Mouse (Mus musculus) hindlimb bud, embryonic 11.5 days (tissue): Measurements from ENCODE around the gene Afdn.

ENCODE experiments used
- DNase-seq: peaks from one replicate; pipeline ENCODE4 v3.0.0-alpha.2; 2012; ENCODE audit warnings: low read depth, low spot score; ENCODE audit errors: extremely low spot score

Afdn gene

GRCm38 (mm10) chr17:13738121-13738776 lies 22.1 kb upstream of the Afdn start:
- DNase-seq, result no peak

GRCm38 (mm10) chr17:13738916-13739315 lies 21.4 kb upstream of the Afdn start:
- no peak for DNase-seq

- no peak for DNase-seq
Observed at GRCm38 (mm10) chr17:13739981-13740380, 20.4 kb upstream of the Afdn start.

- no peak for DNase-seq
Observed at GRCm38 (mm10) chr17:13740796-13741195, 19.5 kb upstream of the Afdn start.

- DNase-seq, result no peak
Observed at GRCm38 (mm10) chr17:13741611-13742010, 18.7 kb upstream of the Afdn start.

GRCm38 (mm10) chr17:13742334-13742733 lies 18.0 kb upstream of the Afdn start:
- no peak for DNase-seq

GRCm38 (mm10) chr17:13742941-13743708 lies 17.2 kb upstream of the Afdn start:
- no peak for DNase-seq

GRCm38 (mm10) chr17:13743709-13744079 lies 16.6 kb upstream of the Afdn start:
- no peak for DNase-seq

- no peak for DNase-seq
Observed at GRCm38 (mm10) chr17:13744219-13744618, 16.1 kb upstream of the Afdn start.

- DNase-seq, result no peak
Observed at GRCm38 (mm10) chr17:13744824-13745223, 15.5 kb upstream of the Afdn start.

- no peak for DNase-seq
Observed at GRCm38 (mm10) chr17:13745373-13745772, 15.0 kb upstream of the Afdn start.

GRCm38 (mm10) chr17:13746330-13746729 lies 14.0 kb upstream of the Afdn start:
- DNase-seq, result no peak

- DNase-seq, result no peak
Observed at GRCm38 (mm10) chr17:13747681-13748080, 12.7 kb upstream of the Afdn start.

- DNase-seq, result no peak
Observed at GRCm38 (mm10) chr17:13749027-13749426, 11.3 kb upstream of the Afdn start.

- DNase-seq, result no peak
Observed at GRCm38 (mm10) chr17:13753918-13754317, 6.4 kb upstream of the Afdn start.

- no peak for DNase-seq
Observed at GRCm38 (mm10) chr17:13754940-13755339, 5.4 kb upstream of the Afdn start.

- no peak for DNase-seq
Observed at GRCm38 (mm10) chr17:13758586-13758985, 1.8 kb upstream of the Afdn start.

GRCm38 (mm10) chr17:13759156-13759852 lies 1.0 kb upstream of the Afdn start:
- DNase-seq, result no peak

- no peak for DNase-seq
Observed at GRCm38 (mm10) chr17:13760675-13761178, 388 bp downstream of the Afdn start.

- no peak for DNase-seq
Observed at GRCm38 (mm10) chr17:13761179-13761913, 1.0 kb downstream of the Afdn start, which contains the start of gene Tcte2. Gene Tcte2, minus strand, starts transcription at chr17:13761825.

- no peak for DNase-seq
Observed at GRCm38 (mm10) chr17:13763819-13764218, 3.5 kb downstream of the Afdn start.
